Mouse (Mus musculus): ENCODE measurements at regions not wholly inside any gene's neighbourhood (a gene's known extent, or its start where the extent isn't known, plus 50 kb on each side); places are given as distances from the start of the nearest gene placed in this dataset.

- DNase-seq, result no peak
Measured at GRCm38 (mm10) chr17:66259697-66260096, 136.4 kb downstream of the Ddx11 start.

GRCm38 (mm10) chr17:66262681-66263240 lies 139.4 kb downstream of the Ddx11 start:
- DNase-seq, result no peak

DNA sequence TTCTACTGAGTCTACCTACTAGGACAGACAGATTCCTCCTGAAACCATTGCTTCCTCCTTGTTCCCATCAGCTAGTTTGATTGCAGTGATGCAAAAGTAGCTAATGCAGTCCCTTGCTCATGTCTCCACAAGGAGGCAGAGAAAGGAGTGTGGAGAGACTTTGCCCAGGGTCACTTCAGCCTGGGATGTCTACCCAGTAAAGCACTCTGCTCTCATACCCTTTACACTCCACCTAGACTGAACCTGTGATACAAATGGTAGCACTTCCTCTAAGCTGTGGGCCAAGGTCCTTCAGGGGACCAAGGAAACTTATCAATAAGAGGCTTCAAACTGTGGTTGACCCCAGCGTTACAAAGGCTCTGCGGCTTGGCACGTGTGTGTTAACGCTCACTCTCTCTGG lies 140.1 kb downstream of the Ddx11 start:
- no peak for DNase-seq

GRCm38 (mm10) chr17:66266803-66267202 lies 143.5 kb downstream of the Ddx11 start:
- no peak for DNase-seq

DNA sequence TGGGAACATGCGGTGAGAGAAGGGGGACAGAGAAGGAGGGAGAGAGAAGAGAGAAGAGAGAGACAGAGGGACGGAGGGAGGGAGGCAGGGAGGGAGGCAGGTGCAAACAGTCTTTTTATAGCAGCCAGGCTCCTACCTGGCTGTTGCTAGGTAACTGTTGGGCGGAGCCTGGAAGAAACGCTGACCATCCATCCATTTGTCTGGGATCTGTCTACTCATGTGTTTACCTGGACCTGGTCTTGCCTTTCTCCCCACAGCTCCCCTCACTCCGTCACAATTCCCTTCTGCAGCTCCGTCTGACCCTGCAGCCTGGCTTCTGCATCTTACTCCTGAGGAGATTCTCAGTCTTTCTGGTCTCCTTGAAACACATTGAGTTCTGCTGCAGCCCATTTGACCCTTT lies 144.5 kb downstream of the Ddx11 start:
- DNase-seq, result peak; percentile 57 to 70

GRCm38 (mm10) chr17:66269567-66269966 lies 146.2 kb downstream of the Ddx11 start:
- no peak for DNase-seq

- DNase-seq, result no peak
Measured at GRCm38 (mm10) chr17:66271906-66272305, 148.6 kb downstream of the Ddx11 start.

- peak; percentile 65 to 75 for DNase-seq
Measured at GRCm38 (mm10) chr17:66276778-66277177, 153.5 kb downstream of the Ddx11 start.

DNA sequence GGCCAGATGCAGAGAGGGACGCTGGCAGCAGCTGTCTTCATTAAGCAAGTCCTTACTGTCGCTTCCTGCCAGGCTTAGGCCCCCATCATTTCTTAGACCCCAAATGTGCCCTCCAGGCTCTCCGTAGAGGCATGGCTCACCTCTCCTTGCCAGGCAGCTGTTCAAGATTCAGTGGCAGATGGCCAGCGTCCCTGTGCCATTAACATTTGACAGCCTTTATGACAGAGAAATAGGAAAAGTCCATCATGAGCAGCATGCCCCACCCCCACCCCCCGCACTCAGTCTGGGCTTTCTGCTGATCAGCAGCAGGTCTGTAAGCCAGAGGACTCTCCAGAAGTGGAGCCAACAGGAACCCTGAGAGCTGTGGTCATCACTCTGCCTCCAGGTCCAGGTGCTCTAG lies 154.7 kb downstream of the Ddx11 start:
- DNase-seq, result no peak

DNA sequence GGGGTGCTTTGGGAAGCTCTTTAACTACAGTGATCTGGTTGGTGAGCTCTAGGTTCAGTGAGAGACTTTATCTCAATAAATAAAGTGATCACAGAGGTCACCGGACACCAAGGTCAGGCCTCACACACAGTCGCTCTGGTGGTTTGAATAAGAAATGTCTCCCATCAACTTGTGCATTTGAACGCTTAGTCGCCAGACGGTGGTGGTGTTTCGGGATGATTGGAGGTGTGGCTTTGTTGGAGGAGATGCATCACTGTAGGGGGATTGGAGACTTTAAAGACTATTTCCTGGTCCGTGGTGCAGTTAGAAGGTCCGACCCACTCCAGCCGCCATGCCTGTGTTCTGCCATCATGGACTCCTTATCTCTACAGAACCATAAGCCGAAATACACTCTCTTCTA lies 162.0 kb downstream of the Ddx11 start:
- DNase-seq, result no peak

Measured in cerebellum, adult 18-20 months (tissue).